Mouse (Mus musculus): Measurements from ENCODE around the gene BC016579. TPM values are rescaled to one million over a fixed set of nuclear protein-coding genes. Genes with fewer than 3 reads are reported as not detected.

Gene BC016579
- not detected in 2 replicates for polyA plus RNA-seq (2012; ENCODE audit: low replicate concordance)

DNA sequence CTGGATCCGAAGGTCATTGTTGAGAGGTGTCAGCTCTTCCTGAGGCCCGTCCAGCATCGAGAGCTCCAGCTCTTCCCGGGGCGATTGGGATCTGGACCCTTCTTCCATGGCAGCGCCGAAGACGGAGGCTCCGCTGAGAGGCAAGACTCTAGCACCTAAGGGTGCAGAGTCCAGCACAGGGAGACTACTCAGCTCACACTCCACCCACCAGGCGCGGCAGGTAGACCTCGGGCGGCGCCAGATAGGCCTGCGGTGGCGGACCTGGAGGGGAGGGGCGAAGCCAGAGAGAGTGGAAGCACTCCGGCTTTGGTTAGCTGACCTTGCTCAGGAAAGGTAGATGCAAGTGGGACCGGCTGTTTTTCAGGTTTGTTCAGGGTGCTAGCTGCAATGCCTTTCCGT lies at the start of gene BC016579:
BC016579 (minus strand) TSS at position 135 of the 399 bp plus-strand sequence.

DNA sequence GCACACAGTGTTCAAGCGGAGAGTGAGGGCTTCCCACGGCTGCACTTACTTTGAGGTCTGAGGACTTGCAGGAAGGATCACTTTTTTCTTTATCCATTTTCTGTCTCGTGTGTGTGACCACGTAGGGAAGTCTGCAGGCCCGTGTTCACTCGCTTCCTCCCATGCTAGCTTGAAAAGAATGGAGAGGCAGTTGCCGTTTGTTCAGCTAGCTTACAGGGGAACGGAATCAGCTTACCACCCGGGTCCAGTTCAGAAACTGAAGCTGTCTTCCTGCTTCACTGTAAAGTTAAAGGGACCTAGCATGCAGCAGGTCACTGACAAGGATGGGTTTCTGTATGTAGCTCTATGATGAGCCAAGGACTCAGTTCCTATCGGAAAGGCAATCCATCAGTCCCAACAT lies 39.7 kb upstream of the BC016579 start, which contains the start of gene Tmprss7:
Tmprss7 (minus strand) TSS at position 101 of the 400 bp plus-strand sequence.

DNA sequence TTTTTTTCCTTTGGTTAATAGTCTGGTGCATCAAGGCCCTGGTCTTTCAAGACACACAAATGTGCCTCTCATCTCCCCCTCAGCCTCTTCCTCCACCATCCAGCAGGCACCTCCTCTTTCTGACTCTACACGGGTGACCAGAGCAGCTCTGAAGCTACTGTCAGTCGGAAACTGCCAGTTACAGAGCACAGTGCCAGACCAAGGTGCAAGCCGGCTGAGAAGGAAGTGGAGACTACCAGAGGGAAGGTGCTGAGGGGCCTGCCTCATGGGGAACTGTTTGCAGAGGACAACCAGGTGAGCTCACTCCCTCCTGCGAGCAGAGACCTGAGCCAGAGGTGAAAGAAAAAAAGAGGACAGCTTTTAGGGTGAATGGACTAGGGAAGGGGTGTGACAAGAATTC lies 43.6 kb downstream of the BC016579 start, which contains the start of gene Gcsam:
Gcsam (plus strand) TSS at position 114 of the 400 bp plus-strand sequence.

Other genes starting within 250 kb of the BC016579 start
- gene Cd200, start 245.0 kb downstream of the BC016579 start, polyA plus RNA-seq (2012; ENCODE audit: low replicate concordance): 4.8 and 22.2 TPM in 2 replicates
- gene Gm609, start 161.1 kb downstream of the BC016579 start, polyA plus RNA-seq (2012; ENCODE audit: low replicate concordance): not detected in 2 replicates
- not detected in 2 replicates for gene Gm17783, start 122.0 kb downstream of the BC016579 start, polyA plus RNA-seq (2012; ENCODE audit: low replicate concordance)
- not detected in 2 replicates for gene Slc9c1, start 118.8 kb downstream of the BC016579 start, polyA plus RNA-seq (2012; ENCODE audit: low replicate concordance)
- 0.24 and 0.66 TPM in 2 replicates for gene Gcsam, start 43.7 kb downstream of the BC016579 start, polyA plus RNA-seq (2012; ENCODE audit: low replicate concordance)
- gene Tmprss7, start 39.6 kb upstream of the BC016579 start, polyA plus RNA-seq (2012; ENCODE audit: low replicate concordance): not detected in 2 replicates
- gene Tagln3, start 70.5 kb upstream of the BC016579 start, polyA plus RNA-seq (2012; ENCODE audit: low replicate concordance): not detected in 2 replicates
- gene Abhd10, start 88.9 kb upstream of the BC016579 start, polyA plus RNA-seq (2012; ENCODE audit: low replicate concordance): 3.3 and 3.5 TPM in 2 replicates

All from hematopoietic multipotent progenitor cell, adult 10-12 weeks (in vitro differentiated cells).